Mouse (Mus musculus) c-Kit-positive CD71-positive TER-119-negative erythroid progenitor cells, embryonic 14.5 days (primary cell): ENCODE results near the gene Ggt7.
A peak's percentile ranks its signal among the peaks of the same experiment; 100 is the strongest.
"Not testable (repeated sequence)": the region's sequence is repeated elsewhere in the genome, so short reads cannot be mapped to it uniquely, and the experiment has no call there.

Experiments
- DNase-seq: peaks from one replicate; pipeline ENCODE4 v3.0.0-alpha.2; 2013; ENCODE audit warnings: low read depth

Ggt7 gene

GRCm38 (mm10) chr2:155517455-155518423 lies at the start of gene Ggt7, which contains the start of gene Acss2:
Gene Ggt7 (minus strand): TSS chr2:155518237.
Gene Acss2 (plus strand): TSS chr2:155517948.
- DNase-seq, result peak; percentile 99

GRCm38 (mm10) chr2:155567751-155568150 lies 49.7 kb upstream of the Ggt7 start:
- no peak for DNase-seq

- DNase-seq, result no peak
Observed at GRCm38 (mm10) chr2:155562934-155563333, 44.9 kb upstream of the Ggt7 start.

- no peak for DNase-seq
Observed at GRCm38 (mm10) chr2:155562209-155562608, 44.2 kb upstream of the Ggt7 start.

- no peak for DNase-seq
Observed at GRCm38 (mm10) chr2:155554426-155554985, 36.5 kb upstream of the Ggt7 start.

GRCm38 (mm10) chr2:155552949-155553354 lies 34.9 kb upstream of the Ggt7 start:
- DNase-seq, result peak; percentile 38

GRCm38 (mm10) chr2:155552336-155552735 lies 34.3 kb upstream of the Ggt7 start:
- no peak for DNase-seq

- no peak for DNase-seq
Observed at GRCm38 (mm10) chr2:155546955-155547354, 28.9 kb upstream of the Ggt7 start.

- no peak for DNase-seq
Observed at GRCm38 (mm10) chr2:155540822-155541458, 22.9 kb upstream of the Ggt7 start.

GRCm38 (mm10) chr2:155539696-155540095 lies 21.7 kb upstream of the Ggt7 start:
- no peak for DNase-seq

GRCm38 (mm10) chr2:155538463-155539057 lies 20.5 kb upstream of the Ggt7 start:
- not testable (repeated sequence) for DNase-seq

GRCm38 (mm10) chr2:155537761-155538462 lies 19.9 kb upstream of the Ggt7 start:
- no peak for DNase-seq

- DNase-seq, result no peak
Observed at GRCm38 (mm10) chr2:155536292-155536691, 18.3 kb upstream of the Ggt7 start.

GRCm38 (mm10) chr2:155527367-155527766 lies 9.3 kb upstream of the Ggt7 start:
- DNase-seq, result peak; percentile 59

GRCm38 (mm10) chr2:155524378-155524777 lies 6.3 kb upstream of the Ggt7 start:
- DNase-seq, result no peak

GRCm38 (mm10) chr2:155523706-155524105 lies 5.7 kb upstream of the Ggt7 start:
- DNase-seq, result no peak

- DNase-seq, result no peak
Observed at GRCm38 (mm10) chr2:155518531-155519270, 664 bp upstream of the Ggt7 start.

- DNase-seq, result no peak
Observed at GRCm38 (mm10) chr2:155515941-155516340, 2.1 kb downstream of the Ggt7 start.

GRCm38 (mm10) chr2:155514666-155515065 lies 3.4 kb downstream of the Ggt7 start:
- no peak for DNase-seq

GRCm38 (mm10) chr2:155513543-155513942 lies 4.5 kb downstream of the Ggt7 start:
- no peak for DNase-seq

- peak; percentile 66 for DNase-seq
Observed at GRCm38 (mm10) chr2:155512479-155512878, 5.6 kb downstream of the Ggt7 start.
